Mouse (Mus musculus) T-helper 17 cell (primary cell): ENCODE results near the gene Fbxl3.

ENCODE experiments used
- in situ Hi-C, 2 experiments: fragments of 300-600 bp; cut with MboI, MseI; formaldehyde crosslinking; loops; 1 replicate in 1 of 2; 2 replicates in 1 of 2; pipeline ENCODE4 v1.15.1; 2025; ENCODE audit warnings: high pct_unique_total_duplicates in 2 of 2

Gene Fbxl3

DNA sequence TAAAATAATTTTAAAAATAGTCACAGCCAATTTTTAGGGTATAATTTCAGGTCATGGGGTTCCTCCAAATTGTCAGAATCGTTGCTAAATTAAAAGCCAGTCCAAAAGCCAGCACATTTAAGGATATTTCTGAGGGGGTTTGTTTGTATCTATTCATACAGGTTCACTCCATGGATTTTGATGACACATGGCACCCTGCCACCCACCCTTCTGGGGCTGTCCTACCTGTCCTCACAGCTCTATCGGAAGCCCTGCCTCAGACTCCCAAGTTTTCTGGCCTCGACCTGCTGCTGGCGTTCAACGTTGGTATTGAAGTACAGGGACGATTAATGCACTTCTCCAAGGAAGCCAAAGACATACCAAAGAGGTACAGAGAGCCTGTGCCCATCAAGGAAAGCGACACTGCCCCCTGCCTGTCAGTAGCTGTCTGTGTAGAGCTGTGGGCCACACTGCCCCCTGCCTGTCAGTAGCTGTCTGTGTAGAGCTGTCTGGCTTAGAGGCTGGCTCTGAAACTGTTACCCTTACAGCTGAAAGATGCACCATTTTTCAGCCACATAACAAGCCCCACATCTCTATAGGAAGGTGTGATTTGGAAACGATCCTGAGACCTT, 48.1 kb downstream of the Fbxl3 start:
- in situ Hi-C loops, result loop anchor here in 1 of 2 experiments (5.0 kb wide), 1 partner anchor 39 kb away; no protein-coding TSS in a partner anchor

GRCm38 (mm10) chr14:103048292-103049086, 50.9 kb downstream of the Fbxl3 start:
- in situ Hi-C loops, result loop anchor here (5.0 to 25.0 kb wide), 2 partner anchors 36 to 1414 kb away; partner anchors contain the start of gene Pou4f1 (in 1 of the 2)

DNA sequence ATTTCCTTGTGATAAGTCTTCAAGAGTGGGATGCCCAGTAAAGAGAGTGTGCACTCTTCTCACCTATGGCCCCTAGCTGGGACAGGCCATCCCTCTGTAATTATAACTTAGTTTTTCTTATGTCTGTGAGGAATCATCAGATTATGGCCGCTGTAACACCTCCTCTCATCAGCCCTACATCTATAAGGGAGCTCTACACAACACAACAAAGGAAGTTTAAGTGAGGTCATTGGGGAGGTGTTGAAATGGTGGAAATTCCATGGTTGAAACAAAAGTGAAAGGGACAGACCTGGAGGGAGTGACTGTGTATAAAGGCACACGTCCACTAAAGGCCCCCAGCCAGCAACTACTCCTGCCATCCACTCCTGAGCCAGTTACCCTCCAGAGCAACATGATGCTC, 52.7 kb downstream of the Fbxl3 start, which contains the start of gene Acod1:
Acod1 (plus strand) TSS at position 301 of the 400 bp plus-strand sequence.
- in situ Hi-C loops, result loop anchor here (5.0 to 25.0 kb wide), 2 partner anchors 34 to 1416 kb away; partner anchors contain the start of gene Pou4f1 (in 1 of the 2)

DNA sequence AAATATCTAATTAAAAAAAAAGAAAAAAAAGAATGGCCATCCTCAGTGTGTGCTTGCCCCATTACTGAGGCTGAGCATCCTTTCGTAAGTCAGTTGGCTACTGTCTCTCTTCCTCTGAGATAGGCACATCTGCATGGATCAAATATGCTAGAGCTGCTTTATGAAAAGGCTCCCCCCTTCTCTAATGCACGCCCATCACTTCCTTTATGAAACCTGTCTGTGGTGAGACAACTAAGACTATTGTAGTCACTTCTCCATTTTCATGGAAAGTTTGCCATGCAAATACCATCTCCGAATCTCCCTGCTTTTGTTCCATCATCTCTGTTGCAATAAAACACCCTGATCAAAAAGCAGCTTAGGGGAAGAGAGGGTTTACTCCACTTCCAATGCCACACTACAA, 62.4 kb downstream of the Fbxl3 start:
- in situ Hi-C loops, result loop anchor here in 1 of 2 experiments (25.0 kb wide), 1 partner anchor 1425 kb away; the partner anchor contains the start of gene Pou4f1

DNA sequence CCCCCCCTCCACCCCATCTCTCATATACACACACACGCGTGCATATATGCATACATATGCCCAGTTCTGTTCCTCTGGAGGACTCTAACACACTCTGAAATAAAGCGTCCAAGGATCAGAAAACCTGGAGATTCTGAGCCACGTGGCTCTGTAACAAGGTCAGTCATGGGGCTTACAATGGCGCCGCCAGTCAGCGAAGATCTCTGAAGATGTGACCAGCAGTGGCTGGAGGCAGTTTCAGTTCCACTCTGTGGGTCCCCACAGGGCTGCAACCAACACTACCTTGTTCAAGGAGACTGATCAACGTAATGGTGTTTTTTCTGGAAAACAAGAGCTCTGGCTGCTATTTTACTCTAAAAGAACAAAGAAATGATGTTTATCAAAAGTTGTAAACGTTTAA, 65.3 kb downstream of the Fbxl3 start:
- in situ Hi-C loops, result loop anchor here in 1 of 2 experiments (25.0 kb wide), 1 partner anchor 1428 kb away; the partner anchor contains the start of gene Pou4f1

- in situ Hi-C loops, result loop anchor here in 1 of 2 experiments (25.0 kb wide), 1 partner anchor 1429 kb away; the partner anchor contains the start of gene Pou4f1
These were observed 66.0 kb downstream of the Fbxl3 start for GRCm38 (mm10) chr14:103033271-103033823.
